Mouse (Mus musculus) hindbrain, postnatal 0 days (tissue): ENCODE measurements around the gene Hist1h2bm. TPM values are rescaled to one million over a fixed set of nuclear protein-coding genes. Genes with fewer than 3 reads are reported as not detected.
"Not testable (repeated sequence)": the region's sequence is repeated elsewhere in the genome, so short reads cannot be mapped to it uniquely, and the experiment has no call there.

Experiments
- ATAC-seq: fragments of 200-750 bp; cut with Nextera tagmentation; 2 replicates; pipeline ENCODE4 v1.8.0; 2017; ENCODE audit warnings: mild to moderate bottlenecking, moderate TSS enrichment, moderate library complexity
- DNase-seq: peaks from one replicate; pipeline ENCODE4 v3.0.0-alpha.2; 2015; ENCODE audit warnings: low spot score
- H3K27ac ChIP-seq: fragments of 300-500 bp; sonication (generic); 2 replicates; pipeline ENCODE4 v1.5.1; 2014; ENCODE audit warnings: mild to moderate bottlenecking
- H3K27me3 ChIP-seq: fragments of 300-500 bp; sonication (generic); 2 replicates; pipeline ENCODE4 v1.6.1; 2014; ENCODE audit warnings: low read length, mixed read lengths; ENCODE audit not compliant: insufficient read depth
- H3K36me3 ChIP-seq: fragments of 300-500 bp; sonication (generic); 2 replicates; pipeline ENCODE4 v1.6.1; 2014; ENCODE audit warnings: low read length, mixed read lengths; ENCODE audit not compliant: insufficient read depth
- H3K4me1 ChIP-seq: fragments of 300-500 bp; sonication (generic); 2 replicates; pipeline ENCODE4 v1.6.1; 2014; ENCODE audit warnings: antibody characterized with exemption, low read length, mixed read lengths; ENCODE audit not compliant: insufficient read depth
- H3K4me2 ChIP-seq: fragments of 300-500 bp; sonication (generic); 2 replicates; pipeline ENCODE4 v1.6.1; 2014; ENCODE audit warnings: low read depth, mild to moderate bottlenecking, low read length, moderate library complexity, mixed read lengths
- H3K4me3 ChIP-seq: fragments of 300-500 bp; sonication (generic); 2 replicates; pipeline ENCODE4 v1.5.1; 2014; ENCODE audit warnings: low read length
- H3K9ac ChIP-seq: fragments of 300-500 bp; sonication (generic); replicated peaks from 2 replicates; pipeline ENCODE4 v1.6.1; 2014; ENCODE audit warnings: mild to moderate bottlenecking, low read length, moderate library complexity, mixed read lengths
- H3K9me3 ChIP-seq: fragments of 300-500 bp; sonication (generic); 2 replicates; pipeline ENCODE4 v1.6.1; 2016; ENCODE audit warnings: low read length, mixed read lengths
- CTCF ChIP-seq: IDR thresholded peaks from 2 replicates; pipeline ENCODE4 v1.5.1; 2016; ENCODE audit warnings: antibody characterized with exemption, control low read depth, low read depth
- WGBS: fragments of 180-500 bp; shearing (Covaris S2); extraction: QIAGEN DNeasy Blood & Tissue Kit; methylation state at CpG from one replicate; pipeline ENCODE4 v1.1.7; 2014; 5-methylcytosine and 5-hydroxymethylcytosine counted together
- polyA plus RNA-seq: library from polyadenylated mRNA; unstranded; fragments of >200 nt; fragmentation: Nextera tagmentation; extraction: Ambion mirVana; gene quantifications from 2 replicates; pipeline ENCODE4 v1.2.1, GENCODE M21; 2015
- total RNA-seq: library from RNA; depleted of rRNA; stranded (reverse); fragments of >200 nt; gene quantifications from 2 replicates; pipeline ENCODE4 v1.2.3, GENCODE M21; 2014

The Hist1h2bm gene
- total and polyA plus RNA-seq, 2 experiments from 2014 or later, result 1.3 to 1,597 TPM

- H3K27me3 ChIP-seq, result no peaks in the 10 kb centered on the region
- no peak for ATAC-seq
- peak overlapping the region; percentile 31 for H3K4me3 ChIP-seq
- peak overlapping the region; percentile 44 for H3K9ac ChIP-seq
- no peak for DNase-seq
- WGBS, result 63% methylated on average over 4 of the region's 4 CpGs
- TF ChIP-seq CTCF, result no peak
- 0 out of 2 replicates have a peak overlapping the region, but pooled peaks have one; percentile 58 for H3K27ac ChIP-seq
- peak overlapping the region; percentile 72 for H3K4me2 ChIP-seq
- no peaks in the 10 kb centered on the region for H3K9me3 ChIP-seq
- peaks cover 9% of the 10 kb centered on the region; the same call in 1 of the 2 replicates for H3K4me1 ChIP-seq
- no peaks in the 10 kb centered on the region for H3K36me3 ChIP-seq
These were observed 3.3 kb upstream of the Hist1h2bm start for GRCm38 (mm10) chr13:21718381-21719080.

- Histone ChIP-seq H3K27ac (peak overlapping the region; percentile 66; the same call in 1 of the 2 replicates), H3K4me2 (peak overlapping the region; percentile 59), H3K4me3 (peak overlapping the region; percentile 39)
- not testable (repeated sequence) for H3K9ac ChIP-seq, H3K4me1 ChIP-seq, H3K36me3 ChIP-seq, H3K27me3 ChIP-seq, DNase-seq, H3K9me3 ChIP-seq
- WGBS, result 1% methylated on average over 19 of the region's 44 CpGs
- peak; percentile 18 for ATAC-seq
These were observed 612 bp upstream of the Hist1h2bm start for GRCm38 (mm10) chr13:21721107-21721756.

DNA sequence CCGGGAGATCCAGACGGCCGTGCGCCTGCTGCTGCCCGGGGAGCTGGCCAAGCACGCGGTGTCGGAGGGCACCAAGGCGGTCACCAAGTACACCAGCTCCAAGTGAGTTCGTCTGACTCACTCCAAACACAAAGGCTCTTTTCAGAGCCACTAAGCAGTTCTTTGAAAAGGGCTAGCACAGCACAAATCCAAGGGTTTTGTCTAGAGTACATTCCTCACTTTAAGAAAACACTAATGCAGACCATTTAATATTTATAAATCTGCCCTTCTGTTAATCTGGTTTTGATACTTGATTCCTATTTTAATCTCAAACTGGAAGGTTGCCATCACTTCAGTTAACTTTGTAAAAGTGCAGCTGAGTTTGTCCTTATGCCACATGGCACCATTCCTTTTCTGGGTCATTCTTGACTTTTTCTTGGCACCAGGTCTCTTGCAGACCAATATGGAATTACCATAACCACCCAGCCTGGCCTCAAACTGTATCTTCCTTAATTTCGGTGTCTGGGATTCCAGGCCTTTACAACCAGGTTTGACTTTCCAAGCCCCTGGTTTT is 605 bp downstream of the Hist1h2bm start:
- peak overlapping the region; percentile 88 for H3K27ac ChIP-seq
- ATAC-seq, result peak; percentile 68
- peak overlapping the region; percentile 39 for H3K4me3 ChIP-seq

GRCm38 (mm10) chr13:21722993-21723836 is 1.4 kb downstream of the Hist1h2bm start:
- H3K4me2 ChIP-seq, result peak overlapping the region; percentile 59; the same call in 1 of the 2 replicates
- H3K27ac ChIP-seq, result peak overlapping the region; percentile 88; the same call in 1 of the 2 replicates

More for the DNA sequence above, 605 bp downstream of the Hist1h2bm start:
- 2% methylated on average over 11 of the region's 11 CpGs for WGBS
- Histone ChIP-seq H3K9ac (0 out of 2 replicates have a peak overlapping the region, but pooled peaks have one; percentile 5), H3K27me3 (no peaks in the 10 kb centered on the region), H3K36me3 (no peaks in the 10 kb centered on the region), H3K4me1 (peaks cover 9% of the 10 kb centered on the region; the same call in 1 of the 2 replicates), H3K9me3 (no peaks in the 10 kb centered on the region), H3K4me2 (peak overlapping the region; percentile 59)
- TF ChIP-seq CTCF, result no peak
- DNase-seq, result peak; percentile 56

DNA sequence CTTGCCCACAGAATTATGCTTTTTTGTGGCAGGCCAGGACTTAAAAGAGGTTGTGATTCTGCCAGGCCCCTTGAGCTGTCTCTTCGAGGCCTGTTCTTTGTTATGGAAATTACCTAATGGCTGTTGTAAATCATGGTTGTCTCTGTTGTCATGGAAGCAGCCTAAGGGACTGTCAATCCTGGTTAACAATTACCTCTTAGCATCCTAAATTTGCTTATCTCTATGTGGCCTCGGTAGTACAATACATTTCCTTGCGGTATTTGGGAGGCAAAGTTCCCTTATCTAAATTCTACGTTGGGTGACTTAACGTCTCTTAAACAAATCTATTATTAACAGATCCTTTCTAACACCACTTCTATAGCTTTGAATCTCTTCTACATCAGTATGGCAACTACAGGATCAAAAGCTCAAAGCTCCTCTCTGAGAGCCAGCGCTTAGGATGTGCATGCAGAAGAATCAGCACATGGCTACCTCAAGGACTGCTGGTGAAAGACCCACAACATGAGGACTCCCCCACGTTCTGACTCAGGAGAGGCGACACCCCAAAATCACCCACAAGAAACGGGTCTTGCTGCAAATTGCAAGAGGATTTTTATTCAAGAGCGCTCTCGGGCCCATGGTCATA is 6.2 kb downstream of the Hist1h2bm start:
- H3K27ac ChIP-seq, result no peak overlapping the region
- no peak overlapping the region for H3K4me2 ChIP-seq
- TF ChIP-seq CTCF, result no peak
- H3K9me3 ChIP-seq, result no peaks in the 10 kb centered on the region
- no peak for ATAC-seq
- H3K4me1 ChIP-seq, result no peaks in the 10 kb centered on the region
- no peak for DNase-seq
- H3K9ac ChIP-seq, result no peak overlapping the region
- no peaks in the 10 kb centered on the region for H3K36me3 ChIP-seq
- H3K4me3 ChIP-seq, result no peak overlapping the region
- no peaks in the 10 kb centered on the region for H3K27me3 ChIP-seq
- WGBS, result 27% methylated on average over 11 of the region's 11 CpGs

More at GRCm38 (mm10) chr13:21722993-21723836, 1.4 kb downstream of the Hist1h2bm start:
- WGBS, result 36% methylated on average over 5 of the region's 5 CpGs
- peaks cover 7% of the 10 kb centered on the region; the same call in 1 of the 2 replicates for H3K4me1 ChIP-seq
- no peak overlapping the region for H3K4me3 ChIP-seq
- H3K36me3 ChIP-seq, result no peaks in the 10 kb centered on the region
- DNase-seq (no peak), ATAC-seq (no peak)
- no peaks in the 10 kb centered on the region for H3K27me3 ChIP-seq
- 0 out of 2 replicates have a peak, but pooled peaks have one; percentile 11 for TF ChIP-seq CTCF
- no peak overlapping the region for H3K9ac ChIP-seq
- H3K9me3 ChIP-seq, result no peaks in the 10 kb centered on the region

DNA sequence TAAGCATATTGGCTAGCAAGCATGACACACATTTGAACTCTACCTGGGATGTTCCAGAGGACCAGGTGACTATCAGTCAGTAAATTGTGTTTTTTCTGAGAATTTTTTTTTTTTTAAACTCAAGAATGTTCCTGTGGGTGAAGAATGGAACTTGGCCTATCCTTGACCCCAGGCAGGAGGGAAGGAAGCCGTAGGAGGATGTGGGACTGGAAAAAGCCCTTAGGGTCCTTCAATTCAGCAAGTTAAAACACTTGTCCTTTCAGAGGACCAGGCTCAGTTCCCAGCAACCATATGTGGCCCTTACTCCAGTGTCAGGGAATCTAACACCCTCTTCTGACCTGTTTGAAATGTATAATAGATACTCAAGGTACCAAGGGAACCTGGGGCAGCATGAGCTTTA is 7.7 kb downstream of the Hist1h2bm start:
- H3K36me3 ChIP-seq, result no peaks in the 10 kb centered on the region
- no peak for TF ChIP-seq CTCF
- H3K4me3 ChIP-seq, result no peak overlapping the region
- ATAC-seq, result no peak
- H3K27ac ChIP-seq, result no peak overlapping the region
- no peaks in the 10 kb centered on the region for H3K4me1 ChIP-seq
- H3K9ac ChIP-seq, result no peak overlapping the region
- no peak overlapping the region for H3K4me2 ChIP-seq
- H3K9me3 ChIP-seq, result no peaks in the 10 kb centered on the region
- 74% methylated on average over 1 of the region's 1 CpGs for WGBS
- no peaks in the 10 kb centered on the region for H3K27me3 ChIP-seq
- DNase-seq, result no peak
